Mouse (Mus musculus) left cerebral cortex, postnatal 4 days (tissue): ENCODE results near the gene Cck. TPM values are rescaled to one million over a fixed set of nuclear protein-coding genes. Genes with fewer than 3 reads are reported as not detected.
"Not testable (repeated sequence)": the region's sequence is repeated elsewhere in the genome, so short reads cannot be mapped to it uniquely, and the experiment has no call there.

Experiments
- DNase-seq: peaks from one replicate; pipeline ENCODE4 v3.0.0-alpha.2; 2022
- intact Hi-C: fragments of 180-260 bp; cut with DNase I; formaldehyde crosslinking; loops from one replicate; pipeline ENCODE4 v1.15.1; 2025
- total RNA-seq, 2 experiments: library from RNA; stranded (reverse); gene quantifications; 2 replicates each; pipeline ENCODE4 v1.2.3; 2021

Gene Cck
- total RNA-seq, 2 experiments from 2014 or later: 175 to 187 TPM

GRCm38 (mm10) chr9:121469711-121470110, 25.8 kb downstream of the Cck start:
- DNase-seq: peak; percentile 63
- intact Hi-C loops: loop anchor here (10.0 kb wide), 1 partner anchor 285 kb away; the partner anchor contains the start of gene Zfp651

- peak; percentile 25 for DNase-seq
- intact Hi-C loops: no loop called here
Observed at GRCm38 (mm10) chr9:121467460-121467859, 28.0 kb downstream of the Cck start.

- DNase-seq: no peak
- intact Hi-C loops: no loop called here
Observed at GRCm38 (mm10) chr9:121460527-121460926, 35.0 kb downstream of the Cck start.

GRCm38 (mm10) chr9:121459950-121460349, 35.5 kb downstream of the Cck start:
- DNase-seq: no peak
- intact Hi-C loops: loop anchor here (10.0 kb wide), 1 partner anchor 195 kb away; no protein-coding TSS in a partner anchor

- intact Hi-C loops: loop anchor here (10.0 kb wide), 1 partner anchor 194 kb away; no protein-coding TSS in a partner anchor
- peak; percentile 67 for DNase-seq
Observed at GRCm38 (mm10) chr9:121458466-121458865, 37.0 kb downstream of the Cck start.

GRCm38 (mm10) chr9:121456739-121457515, 38.6 kb downstream of the Cck start:
- intact Hi-C loops: loop anchor here (10.0 kb wide), 1 partner anchor 192 kb away; no protein-coding TSS in a partner anchor
- DNase-seq: no peak

- intact Hi-C loops: loop anchor here (10.0 kb wide), 1 partner anchor 190 kb away; no protein-coding TSS in a partner anchor
- no peak for DNase-seq
Observed at GRCm38 (mm10) chr9:121454891-121455290, 40.6 kb downstream of the Cck start.

- not testable (repeated sequence) for DNase-seq
- intact Hi-C loops: loop anchor here (10.0 kb wide), 1 partner anchor 188 kb away; no protein-coding TSS in a partner anchor
Observed at GRCm38 (mm10) chr9:121452342-121452942, 43.1 kb downstream of the Cck start.

- intact Hi-C loops: no loop called here
- peak; percentile 44 for DNase-seq
Observed at GRCm38 (mm10) chr9:121446431-121446831, 49.1 kb downstream of the Cck start.

- peak; percentile 40 for DNase-seq
- intact Hi-C loops: no loop called here
Observed at GRCm38 (mm10) chr9:121445364-121445763, 50.1 kb downstream of the Cck start.

GRCm38 (mm10) chr9:121444367-121444707, 51.2 kb downstream of the Cck start:
- peak; percentile 71 for DNase-seq
- intact Hi-C loops: no loop called here

- peak; percentile 66 for DNase-seq
- intact Hi-C loops: no loop called here
Observed at GRCm38 (mm10) chr9:121443696-121444366, 51.7 kb downstream of the Cck start.

- peak; percentile 51 for DNase-seq
- intact Hi-C loops: no loop called here
Observed at GRCm38 (mm10) chr9:121442145-121442544, 53.3 kb downstream of the Cck start.

Other genes starting within 250 kb of the Cck start
- gene Ulk4, start 218.5 kb downstream of the Cck start, total RNA-seq: 1 to 10 TPM; 7.9 to 8.0 TPM
- 100 to 1,000 TPM; 208 to 215 TPM for gene Trak1, start 198.2 kb downstream of the Cck start, total RNA-seq
- under 1 TPM; 0.42 to 0.98 TPM for gene Lyzl4, start 146.4 kb upstream of the Cck start, total RNA-seq
- 1 to 10 TPM; 3.1 to 5.5 TPM for gene Vipr1, start 147.0 kb upstream of the Cck start, total RNA-seq
- 10 to 100 TPM; 38.7 to 40.7 TPM for gene Sec22c, start 209.8 kb upstream of the Cck start, total RNA-seq
- 10 to 100 TPM; 60.1 to 60.6 TPM for gene Ss18l2, start 214.6 kb upstream of the Cck start, total RNA-seq
- gene Nktr, start 223.5 kb upstream of the Cck start, total RNA-seq: 100 to 1,000 TPM; 145 to 152 TPM